Mouse (Mus musculus): ENCODE data around the gene Ybx2. TPM values are rescaled to one million over a fixed set of nuclear protein-coding genes. Genes with fewer than 3 reads are reported as not detected.

Gene Ybx2
- polyA plus RNA-seq, 1 experiment from 2014 or later = 6.2 TPM

GRCm38 (mm10) chr11:69981141-69981762 lies 45.7 kb downstream of the Ybx2 start, which contains the start of gene Ctdnep1:
Gene Ctdnep1, plus strand, starts transcription at chr11:69981156.
- Histone ChIP-seq H3K27ac (replicated peaks) (peak within 1 kb of the TSS; percentile 100), H3K4me2 (replicated peaks) (peak within 1 kb of the TSS; percentile 80), H3K27me3 (no peaks in the 10 kb centered on the region), H3K36me3 (peaks cover 43% of the 10 kb centered on the region), H3K9ac (peak within 1 kb of the TSS; percentile 97), H3K4me1 (peaks cover 27% of the 10 kb centered on the region), H3K9me3 (replicated peaks) (no peaks in the 10 kb centered on the region), H3K4me3 (replicated peaks) (peak within 1 kb of the TSS; percentile 99)
- WGBS = under 1% methylated on average over 36 of the region's 43 CpGs
- ATAC-seq (ENCODE audit: insufficient number of reproducible peaks, low FRiP score, low TSS enrichment, low read depth) = no peak

- H3K27ac ChIP-seq (replicated peaks) = peak within 1 kb of the TSS; percentile 100
- no peaks in the 10 kb centered on the region for H3K9me3 ChIP-seq (replicated peaks)
- H3K36me3 ChIP-seq = peaks cover 43% of the 10 kb centered on the region
- no peaks in the 10 kb centered on the region for H3K27me3 ChIP-seq
- no peak for ATAC-seq (ENCODE audit: insufficient number of reproducible peaks, low FRiP score, low TSS enrichment, low read depth)
- H3K4me2 ChIP-seq (replicated peaks) = peak within 1 kb of the TSS; percentile 80
- H3K4me3 ChIP-seq (replicated peaks) = peak within 1 kb of the TSS; percentile 99
- H3K9ac ChIP-seq = peak within 1 kb of the TSS; percentile 97
- peaks cover 27% of the 10 kb centered on the region for H3K4me1 ChIP-seq
- 51% methylated on average over 8 of the region's 8 CpGs for WGBS
These were observed 46.6 kb downstream of the Ybx2 start, which contains the start of gene Elp5 for GRCm38 (mm10) chr11:69982225-69982624. Gene Elp5, minus strand, starts transcription at chr11:69982517.

- Histone ChIP-seq H3K27me3 (no peaks in the 10 kb centered on the region), H3K4me3 (replicated peaks) (peak overlapping the region; percentile 99), H3K4me2 (replicated peaks) (peak overlapping the region; percentile 80), H3K4me1 (peaks cover 27% of the 10 kb centered on the region), H3K36me3 (peaks cover 45% of the 10 kb centered on the region), H3K9ac (no peak overlapping the region; the same call in 1 of the 2 replicates), H3K27ac (replicated peaks) (peak overlapping the region; percentile 100; the same call in 1 of the 2 replicates), H3K9me3 (replicated peaks) (no peaks in the 10 kb centered on the region)
- WGBS = 21% methylated on average over 5 of the region's 5 CpGs
- no peak for ATAC-seq (ENCODE audit: insufficient number of reproducible peaks, low FRiP score, low TSS enrichment, low read depth)
These were observed 47.3 kb downstream of the Ybx2 start for GRCm38 (mm10) chr11:69982877-69983276.

- WGBS = 81% methylated on average over 4 of the region's 4 CpGs
- Histone ChIP-seq H3K4me3 (replicated peaks) (peak overlapping the region; percentile 99), H3K4me1 (peaks cover 27% of the 10 kb centered on the region), H3K9me3 (replicated peaks) (no peaks in the 10 kb centered on the region), H3K9ac (no peak overlapping the region; the same call in 1 of the 2 replicates), H3K36me3 (peaks cover 50% of the 10 kb centered on the region), H3K27me3 (no peaks in the 10 kb centered on the region), H3K4me2 (replicated peaks) (peak overlapping the region; percentile 80), H3K27ac (replicated peaks) (0 out of 2 replicates have a peak overlapping the region, but pooled peaks have one; percentile 100)
- ATAC-seq (ENCODE audit: insufficient number of reproducible peaks, low FRiP score, low TSS enrichment, low read depth) = no peak
These were observed 47.8 kb downstream of the Ybx2 start for GRCm38 (mm10) chr11:69983377-69983776.

- Histone ChIP-seq H3K9ac (no peak overlapping the region), H3K4me3 (replicated peaks) (no peak overlapping the region), H3K4me2 (replicated peaks) (no peak overlapping the region), H3K36me3 (peaks cover 57% of the 10 kb centered on the region), H3K9me3 (replicated peaks) (no peaks in the 10 kb centered on the region), H3K27me3 (no peaks in the 10 kb centered on the region), H3K4me1 (peaks cover 24% of the 10 kb centered on the region), H3K27ac (replicated peaks) (no peak overlapping the region)
- no peak for ATAC-seq (ENCODE audit: insufficient number of reproducible peaks, low FRiP score, low TSS enrichment, low read depth)
- 88% methylated on average over 8 of the region's 8 CpGs for WGBS
These were observed 48.8 kb downstream of the Ybx2 start for GRCm38 (mm10) chr11:69984431-69984830.

GRCm38 (mm10) chr11:69989949-69990348 lies 54.4 kb downstream of the Ybx2 start:
- Histone ChIP-seq H3K36me3 (peaks cover 68% of the 10 kb centered on the region), H3K9me3 (replicated peaks) (no peaks in the 10 kb centered on the region), H3K27me3 (no peaks in the 10 kb centered on the region), H3K4me2 (replicated peaks) (no peak overlapping the region), H3K9ac (no peak overlapping the region), H3K27ac (replicated peaks) (peak overlapping the region; percentile 97), H3K4me3 (replicated peaks) (no peak overlapping the region), H3K4me1 (peaks cover 18% of the 10 kb centered on the region)
- no peak for ATAC-seq (ENCODE audit: insufficient number of reproducible peaks, low FRiP score, low TSS enrichment, low read depth)
- 85% methylated on average over 8 of the region's 8 CpGs for WGBS

Small RNAs within 50 kb of the gene (microRNA-seq; reads per million reads assigned to microRNA genes)
- not detected for gene Gm44349 (ENCODE audit: borderline number of aligned reads)

Other genes with a start within 250 kb of the Ybx2 start
- 11.9 and 13.3 TPM in 2 replicates for gene Tnfsf12, start 239.9 kb upstream of the Ybx2 start, polyA plus RNA-seq (2015; fragmentation: Nextera tagmentation; extraction: Ambion mirVana)
- gene Tnfsfm13, start 239.7 kb upstream of the Ybx2 start, polyA plus RNA-seq (2015; fragmentation: Nextera tagmentation; extraction: Ambion mirVana) = 4.0 and 6.0 TPM in 2 replicates
- gene Polr2a, start 177.2 kb upstream of the Ybx2 start, polyA plus RNA-seq (2015; fragmentation: Nextera tagmentation; extraction: Ambion mirVana) = 24.3 and 28.2 TPM in 2 replicates
- 0.15 and 0.18 TPM in 2 replicates for gene Slc35g3, start 173.8 kb upstream of the Ybx2 start, polyA plus RNA-seq (2015; fragmentation: Nextera tagmentation; extraction: Ambion mirVana)
- 5.7 and 6.1 TPM in 2 replicates for gene Zbtb4, start 169.9 kb upstream of the Ybx2 start, polyA plus RNA-seq (2015; fragmentation: Nextera tagmentation; extraction: Ambion mirVana)
- gene Chrnb1, start 139.9 kb upstream of the Ybx2 start, polyA plus RNA-seq (2015; fragmentation: Nextera tagmentation; extraction: Ambion mirVana) = 29.3 and 38.6 TPM in 2 replicates
- 4.1 and 4.4 TPM in 2 replicates for gene Fgf11, start 133.9 kb upstream of the Ybx2 start, polyA plus RNA-seq (2015; fragmentation: Nextera tagmentation; extraction: Ambion mirVana)
- 7.5 and 10.0 TPM in 2 replicates for gene Tmem102, start 130.2 kb upstream of the Ybx2 start, polyA plus RNA-seq (2015; fragmentation: Nextera tagmentation; extraction: Ambion mirVana)
- gene Gm39566, start 120.5 kb upstream of the Ybx2 start, polyA plus RNA-seq (2015; fragmentation: Nextera tagmentation; extraction: Ambion mirVana) = not detected in 2 replicates
- not detected in 2 replicates for gene Spem2, start 117.3 kb upstream of the Ybx2 start, polyA plus RNA-seq (2015; fragmentation: Nextera tagmentation; extraction: Ambion mirVana)
- gene Spem1, start 113.6 kb upstream of the Ybx2 start, polyA plus RNA-seq (2015; fragmentation: Nextera tagmentation; extraction: Ambion mirVana) = 0.16 and 0.38 TPM in 2 replicates
- gene Nlgn2, start 98.0 kb upstream of the Ybx2 start, polyA plus RNA-seq (2015; fragmentation: Nextera tagmentation; extraction: Ambion mirVana) = 10.6 and 11.6 TPM in 2 replicates
- gene Tmem256, start 97.3 kb upstream of the Ybx2 start, polyA plus RNA-seq (2015; fragmentation: Nextera tagmentation; extraction: Ambion mirVana) = 388 and 399 TPM in 2 replicates
- gene Plscr3, start 89.4 kb upstream of the Ybx2 start, polyA plus RNA-seq (2015; fragmentation: Nextera tagmentation; extraction: Ambion mirVana) = 126 and 148 TPM in 2 replicates
- gene Tnk1, start 77.1 kb upstream of the Ybx2 start, polyA plus RNA-seq (2015; fragmentation: Nextera tagmentation; extraction: Ambion mirVana) = 6.9 TPM in 2 replicates
- gene Tmem95, start 57.8 kb upstream of the Ybx2 start, polyA plus RNA-seq (2015; fragmentation: Nextera tagmentation; extraction: Ambion mirVana) = 0.35 and 0.47 TPM in 2 replicates
- gene Kctd11, start 54.4 kb upstream of the Ybx2 start, polyA plus RNA-seq (2015; fragmentation: Nextera tagmentation; extraction: Ambion mirVana) = 13.8 and 18.1 TPM in 2 replicates
- gene Acap1, start 40.3 kb upstream of the Ybx2 start, polyA plus RNA-seq (2015; fragmentation: Nextera tagmentation; extraction: Ambion mirVana) = 1.8 and 2.3 TPM in 2 replicates
- gene 2810408A11Rik, start 34.8 kb upstream of the Ybx2 start, polyA plus RNA-seq (2015; fragmentation: Nextera tagmentation; extraction: Ambion mirVana) = 8.7 and 9.4 TPM in 2 replicates
- gene Neurl4, start 34.7 kb upstream of the Ybx2 start, polyA plus RNA-seq (2015; fragmentation: Nextera tagmentation; extraction: Ambion mirVana) = 7.8 and 8.5 TPM in 2 replicates
- gene Gps2, start 21.9 kb upstream of the Ybx2 start, polyA plus RNA-seq (2015; fragmentation: Nextera tagmentation; extraction: Ambion mirVana) = 84.5 and 85.1 TPM in 2 replicates
- 1,531 and 1,570 TPM in 2 replicates for gene Eif5a, start 13.8 kb upstream of the Ybx2 start, polyA plus RNA-seq (2015; fragmentation: Nextera tagmentation; extraction: Ambion mirVana)
- 21.1 and 21.7 TPM in 2 replicates for gene Slc2a4, start 12.4 kb downstream of the Ybx2 start, polyA plus RNA-seq (2015; fragmentation: Nextera tagmentation; extraction: Ambion mirVana)
- gene Cldn7, start 29.0 kb downstream of the Ybx2 start, polyA plus RNA-seq (2015; fragmentation: Nextera tagmentation; extraction: Ambion mirVana) = 37.5 and 57.4 TPM in 2 replicates
- gene Ctdnep1, start 45.4 kb downstream of the Ybx2 start, polyA plus RNA-seq (2015; fragmentation: Nextera tagmentation; extraction: Ambion mirVana) = 31.6 and 34.9 TPM in 2 replicates
- 112 and 113 TPM in 2 replicates for gene Elp5, start 46.7 kb downstream of the Ybx2 start, polyA plus RNA-seq (2015; fragmentation: Nextera tagmentation; extraction: Ambion mirVana)
- 543 and 559 TPM in 2 replicates for gene Gabarap, start 55.3 kb downstream of the Ybx2 start, polyA plus RNA-seq (2015; fragmentation: Nextera tagmentation; extraction: Ambion mirVana)
- gene Phf23, start 60.0 kb downstream of the Ybx2 start, polyA plus RNA-seq (2015; fragmentation: Nextera tagmentation; extraction: Ambion mirVana) = 77.8 and 83.0 TPM in 2 replicates
- gene Dvl2, start 64.8 kb downstream of the Ybx2 start, polyA plus RNA-seq (2015; fragmentation: Nextera tagmentation; extraction: Ambion mirVana) = 47.3 and 52.3 TPM in 2 replicates
- gene Acadvl, start 79.6 kb downstream of the Ybx2 start, polyA plus RNA-seq (2015; fragmentation: Nextera tagmentation; extraction: Ambion mirVana) = 95.6 and 97.7 TPM in 2 replicates
- gene Dlg4, start 81.1 kb downstream of the Ybx2 start, polyA plus RNA-seq (2015; fragmentation: Nextera tagmentation; extraction: Ambion mirVana) = 11.4 and 14.4 TPM in 2 replicates
- 0.24 and 0.27 TPM in 2 replicates for gene Asgr1, start 118.3 kb downstream of the Ybx2 start, polyA plus RNA-seq (2015; fragmentation: Nextera tagmentation; extraction: Ambion mirVana)
- gene Asgr2, start 156.8 kb downstream of the Ybx2 start, polyA plus RNA-seq (2015; fragmentation: Nextera tagmentation; extraction: Ambion mirVana) = 0.12 and 0.26 TPM in 2 replicates
- gene Mgl2, start 194.5 kb downstream of the Ybx2 start, polyA plus RNA-seq (2015; fragmentation: Nextera tagmentation; extraction: Ambion mirVana) = 0.42 and 2.1 TPM in 2 replicates
- gene Clec10a, start 220.4 kb downstream of the Ybx2 start, polyA plus RNA-seq (2015; fragmentation: Nextera tagmentation; extraction: Ambion mirVana) = 1.5 and 2.6 TPM in 2 replicates

Data from embryonic facial prominence, embryonic 15.5 days (tissue).